Mouse (Mus musculus): Measurements from ENCODE around the gene H2-Ab1. TPM values are rescaled to one million over a fixed set of nuclear protein-coding genes. Genes with fewer than 3 reads are reported as not detected.
A peak's percentile ranks its signal among the peaks of the same experiment; 100 is the strongest.

H2-Ab1 gene
- polyA plus RNA-seq, 1 experiment from 2014 or later: 1.2 TPM

- no peak overlapping the region for H3K4me3 ChIP-seq
- no peaks in the 10 kb centered on the region for H3K9me3 ChIP-seq
- no peak overlapping the region for H3K9ac ChIP-seq
- no peaks in the 10 kb centered on the region for H3K27me3 ChIP-seq
- 77% methylated on average over 6 of the region's 6 CpGs for WGBS
- no peaks in the 10 kb centered on the region for H3K36me3 ChIP-seq
- no peak for ATAC-seq (ENCODE audit: low read depth)
- H3K4me2 ChIP-seq: no peak overlapping the region
- no peak overlapping the region for H3K27ac ChIP-seq (replicated peaks)
- no peaks in the 10 kb centered on the region for H3K4me1 ChIP-seq (replicated peaks)
Observed at GRCm38 (mm10) chr17:34286999-34287398, 29.5 kb downstream of the H2-Ab1 start.

DNA sequence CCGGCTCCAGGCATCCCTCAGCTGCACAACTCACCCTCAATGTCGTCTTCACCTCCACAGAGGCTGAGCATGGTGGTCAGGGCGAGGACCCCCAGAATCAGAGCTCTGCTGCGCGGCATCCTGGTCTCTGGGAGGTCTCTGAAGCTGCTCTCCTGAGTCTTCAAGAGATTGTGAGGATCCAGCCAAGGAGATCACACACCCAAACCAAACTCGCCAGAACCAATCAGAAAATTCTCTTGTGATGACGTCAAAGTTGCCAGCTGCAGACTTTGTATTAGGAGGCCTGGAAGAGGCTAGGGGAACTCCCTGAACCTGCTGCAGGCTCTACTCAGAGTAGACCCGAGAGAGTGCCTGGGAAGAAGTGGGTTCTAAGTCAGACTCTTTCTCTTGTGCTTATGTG is 30.2 kb downstream of the H2-Ab1 start, which contains the start of gene H2-Aa:
Gene H2-Aa, minus strand, starts transcription at position 176 of the 400 bp plus-strand sequence.
- WGBS: 19% methylated on average over 8 of the region's 8 CpGs
- Histone ChIP-seq H3K4me1 (replicated peaks) (no peaks in the 10 kb centered on the region), H3K36me3 (no peaks in the 10 kb centered on the region), H3K4me2 (no peak within 1 kb of the TSS), H3K27me3 (no peaks in the 10 kb centered on the region), H3K27ac (replicated peaks) (no peak within 1 kb of the TSS), H3K9ac (no peak within 1 kb of the TSS), H3K4me3 (no peak within 1 kb of the TSS), H3K9me3 (no peaks in the 10 kb centered on the region)
- no peak for ATAC-seq (ENCODE audit: low read depth)

- H3K4me2 ChIP-seq: no peak overlapping the region
- no peaks in the 10 kb centered on the region for H3K4me1 ChIP-seq (replicated peaks)
- no peak overlapping the region for H3K4me3 ChIP-seq
- no peaks in the 10 kb centered on the region for H3K27me3 ChIP-seq
- no peak overlapping the region for H3K9ac ChIP-seq
- 78% methylated on average over 3 of the region's 3 CpGs for WGBS
- H3K9me3 ChIP-seq: no peaks in the 10 kb centered on the region
- H3K36me3 ChIP-seq: no peaks in the 10 kb centered on the region
- no peak for ATAC-seq (ENCODE audit: low read depth)
- no peak overlapping the region for H3K27ac ChIP-seq (replicated peaks)
Observed at GRCm38 (mm10) chr17:34288131-34288530, 30.6 kb downstream of the H2-Ab1 start.

GRCm38 (mm10) chr17:34291609-34292008 is 34.1 kb downstream of the H2-Ab1 start:
- no peak overlapping the region for H3K27ac ChIP-seq (replicated peaks)
- no peaks in the 10 kb centered on the region for H3K36me3 ChIP-seq
- H3K9ac ChIP-seq: no peak overlapping the region
- H3K4me3 ChIP-seq: no peak overlapping the region
- H3K9me3 ChIP-seq: no peaks in the 10 kb centered on the region
- H3K27me3 ChIP-seq: no peaks in the 10 kb centered on the region
- 16% methylated on average over 8 of the region's 8 CpGs for WGBS
- peak; percentile 83 for ATAC-seq (ENCODE audit: low read depth)
- H3K4me2 ChIP-seq: no peak overlapping the region
- H3K4me1 ChIP-seq (replicated peaks): no peaks in the 10 kb centered on the region

- no peak overlapping the region for H3K4me2 ChIP-seq
- no peaks in the 10 kb centered on the region for H3K27me3 ChIP-seq
- H3K36me3 ChIP-seq: no peaks in the 10 kb centered on the region
- no peaks in the 10 kb centered on the region for H3K9me3 ChIP-seq
- peaks cover under 1% of the 10 kb centered on the region; the same call in 1 of the 2 replicates for H3K4me1 ChIP-seq (replicated peaks)
- no peak overlapping the region for H3K4me3 ChIP-seq
- H3K27ac ChIP-seq (replicated peaks): no peak overlapping the region
- WGBS: 84% methylated on average over 4 of the region's 4 CpGs
- H3K9ac ChIP-seq: no peak overlapping the region
- ATAC-seq (ENCODE audit: low read depth): no peak
Observed at GRCm38 (mm10) chr17:34292570-34292969, 35.1 kb downstream of the H2-Ab1 start.

GRCm38 (mm10) chr17:34293533-34293932 is 36.0 kb downstream of the H2-Ab1 start:
- H3K9ac ChIP-seq: no peak overlapping the region
- no peaks in the 10 kb centered on the region for H3K27me3 ChIP-seq
- WGBS: 62% methylated on average over 2 of the region's 2 CpGs
- H3K27ac ChIP-seq (replicated peaks): no peak overlapping the region
- peaks cover 7% of the 10 kb centered on the region; the same call in 1 of the 2 replicates for H3K4me1 ChIP-seq (replicated peaks)
- no peaks in the 10 kb centered on the region for H3K9me3 ChIP-seq
- no peak overlapping the region for H3K4me2 ChIP-seq
- no peak for ATAC-seq (ENCODE audit: low read depth)
- no peak overlapping the region for H3K4me3 ChIP-seq
- H3K36me3 ChIP-seq: no peaks in the 10 kb centered on the region

- 72% methylated on average over 4 of the region's 4 CpGs for WGBS
- ATAC-seq (ENCODE audit: low read depth): no peak
Observed at GRCm38 (mm10) chr17:34294249-34294648, 36.8 kb downstream of the H2-Ab1 start.

DNA sequence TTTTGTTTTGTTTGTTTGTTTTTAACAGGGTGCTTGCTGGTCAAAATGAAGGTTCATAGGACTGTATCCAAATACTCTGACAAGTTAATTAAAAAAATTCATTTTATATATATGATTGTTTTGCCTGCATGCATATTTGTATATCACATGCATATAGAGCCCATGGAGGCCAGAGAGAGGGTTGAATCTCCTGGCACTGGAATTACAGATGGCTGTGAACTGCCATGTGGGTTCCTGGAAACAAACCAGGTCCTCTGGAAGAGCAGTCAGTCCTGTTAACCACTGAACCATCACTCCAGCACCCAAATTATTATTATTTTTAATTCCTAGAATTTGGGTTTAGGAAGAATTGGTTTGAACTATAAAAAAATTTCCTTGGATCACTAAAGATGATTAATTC is 37.8 kb downstream of the H2-Ab1 start:
- Histone ChIP-seq H3K9ac (no peak overlapping the region), H3K4me1 (replicated peaks) (peaks cover 7% of the 10 kb centered on the region; the same call in 1 of the 2 replicates), H3K4me3 (no peak overlapping the region), H3K4me2 (no peak overlapping the region), H3K27me3 (no peaks in the 10 kb centered on the region), H3K9me3 (no peaks in the 10 kb centered on the region), H3K36me3 (no peaks in the 10 kb centered on the region), H3K27ac (replicated peaks) (no peak overlapping the region)
- no peak for ATAC-seq (ENCODE audit: low read depth)

More at GRCm38 (mm10) chr17:34294249-34294648, 36.8 kb downstream of the H2-Ab1 start:
- H3K4me3 ChIP-seq: no peak overlapping the region
- H3K4me1 ChIP-seq (replicated peaks): peaks cover 7% of the 10 kb centered on the region; the same call in 1 of the 2 replicates
- no peak overlapping the region for H3K27ac ChIP-seq (replicated peaks)
- no peaks in the 10 kb centered on the region for H3K27me3 ChIP-seq
- H3K36me3 ChIP-seq: no peaks in the 10 kb centered on the region
- no peak overlapping the region for H3K9ac ChIP-seq
- H3K9me3 ChIP-seq: no peaks in the 10 kb centered on the region
- no peak overlapping the region for H3K4me2 ChIP-seq

DNA sequence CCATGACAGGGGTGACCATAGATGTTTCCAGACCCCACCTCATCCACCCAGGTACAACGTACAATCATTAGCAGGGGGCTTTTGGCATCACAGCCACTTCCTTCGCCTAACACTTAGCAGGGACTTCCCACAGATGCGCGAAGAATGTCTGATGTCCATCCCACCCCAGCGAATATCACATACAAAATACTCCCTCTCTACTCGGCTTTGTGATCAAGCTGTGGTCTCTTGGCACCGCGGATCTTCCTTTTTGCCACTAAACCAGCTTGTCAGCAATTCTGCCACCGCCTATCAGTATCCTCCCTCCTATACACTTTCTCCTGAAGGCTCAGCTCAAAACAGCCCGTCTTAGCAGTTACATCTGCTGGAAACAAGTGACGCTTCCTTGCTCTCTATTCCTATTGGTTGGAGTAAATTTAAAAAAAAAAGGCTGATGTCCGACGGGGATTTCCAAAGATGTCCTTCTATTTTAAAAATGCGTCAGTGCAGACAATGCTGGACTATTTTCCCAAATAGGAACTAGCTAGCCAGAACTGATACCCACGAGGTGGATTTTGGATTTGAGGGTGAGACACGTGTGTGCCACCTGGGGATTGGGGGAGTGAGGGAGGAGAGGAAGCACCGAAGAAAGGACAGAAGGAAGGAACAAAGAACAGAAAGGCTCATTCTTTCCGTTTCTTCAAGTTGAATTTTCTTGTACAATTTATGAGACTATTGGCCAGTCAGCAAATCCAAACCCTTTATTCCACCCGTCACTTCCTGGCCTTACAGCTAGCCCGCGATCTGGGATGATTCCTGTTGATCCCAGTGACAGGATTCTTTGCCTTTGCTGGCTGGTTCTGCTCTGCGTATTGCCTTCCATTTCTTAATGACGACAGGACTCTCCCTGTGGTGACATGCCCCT is 38.7 kb downstream of the H2-Ab1 start:
- Histone ChIP-seq H3K9me3 (no peaks in the 10 kb centered on the region), H3K4me3 (peak overlapping the region; percentile 40), H3K36me3 (no peaks in the 10 kb centered on the region), H3K9ac (peak overlapping the region; percentile 48), H3K4me1 (replicated peaks) (peaks cover 7% of the 10 kb centered on the region; the same call in 1 of the 2 replicates), H3K4me2 (peak overlapping the region; percentile 51), H3K27ac (replicated peaks) (0 out of 2 replicates have a peak overlapping the region, but pooled peaks have one; percentile 11), H3K27me3 (no peaks in the 10 kb centered on the region)
- 23% methylated on average over 23 of the region's 23 CpGs for WGBS
- peak; percentile 87 for ATAC-seq (ENCODE audit: low read depth)

DNA sequence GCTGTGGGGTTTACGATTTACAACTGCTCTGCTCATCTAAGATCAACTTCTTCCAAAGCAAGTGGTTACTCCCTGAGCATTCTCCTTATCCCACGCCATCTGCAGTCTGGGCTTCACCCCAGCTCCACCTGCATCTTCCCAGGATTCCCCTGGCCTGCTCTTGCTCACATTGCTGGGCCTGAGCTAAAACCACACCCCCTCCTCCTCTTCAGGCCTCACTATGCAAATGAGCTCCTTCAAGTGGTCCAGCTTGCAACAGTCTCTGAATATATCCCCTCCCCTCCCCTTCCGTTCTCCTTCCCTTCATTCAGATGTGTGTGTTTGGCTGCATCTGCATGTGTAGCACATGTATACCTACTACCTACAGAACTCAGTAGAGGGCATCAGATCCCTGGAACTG is 41.9 kb downstream of the H2-Ab1 start:
- no peak overlapping the region for H3K4me3 ChIP-seq
- no peaks in the 10 kb centered on the region for H3K27me3 ChIP-seq
- peaks cover 7% of the 10 kb centered on the region; the same call in 1 of the 2 replicates for H3K4me1 ChIP-seq (replicated peaks)
- H3K4me2 ChIP-seq: no peak overlapping the region
- 73% methylated on average over 3 of the region's 3 CpGs for WGBS
- H3K27ac ChIP-seq (replicated peaks): no peak overlapping the region
- no peaks in the 10 kb centered on the region for H3K9me3 ChIP-seq
- H3K9ac ChIP-seq: no peak overlapping the region
- H3K36me3 ChIP-seq: no peaks in the 10 kb centered on the region
- ATAC-seq (ENCODE audit: low read depth): no peak

DNA sequence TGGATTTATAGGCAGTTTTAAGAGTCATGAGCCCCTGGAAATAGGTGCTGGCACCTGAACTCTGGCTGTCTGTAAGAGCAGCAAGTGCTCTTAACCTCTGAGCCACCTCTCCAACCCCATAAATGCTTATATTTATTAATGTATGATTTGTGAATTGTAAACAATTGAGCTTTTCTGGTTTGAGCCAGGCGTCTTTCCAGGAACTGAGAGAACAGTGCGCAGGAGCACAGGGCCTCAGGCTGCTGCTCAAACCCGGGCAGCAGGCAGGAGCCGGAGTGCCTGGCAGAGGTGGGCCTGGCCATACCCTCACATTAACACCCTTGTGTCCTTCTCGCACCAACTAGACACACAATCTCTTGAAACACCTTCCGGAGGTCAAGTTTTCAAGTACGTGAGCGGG is 42.6 kb downstream of the H2-Ab1 start:
- Histone ChIP-seq H3K4me1 (replicated peaks) (peaks cover 7% of the 10 kb centered on the region; the same call in 1 of the 2 replicates), H3K9me3 (no peaks in the 10 kb centered on the region), H3K9ac (no peak overlapping the region), H3K36me3 (no peaks in the 10 kb centered on the region), H3K27ac (replicated peaks) (no peak overlapping the region), H3K4me2 (no peak overlapping the region), H3K4me3 (no peak overlapping the region), H3K27me3 (no peaks in the 10 kb centered on the region)
- ATAC-seq (ENCODE audit: low read depth): no peak
- WGBS: 89% methylated on average over 8 of the region's 8 CpGs

GRCm38 (mm10) chr17:34300691-34301566 is 43.4 kb downstream of the H2-Ab1 start:
- no peak overlapping the region for H3K4me2 ChIP-seq
- no peak overlapping the region for H3K4me3 ChIP-seq
- no peak for ATAC-seq (ENCODE audit: low read depth)
- peaks cover 7% of the 10 kb centered on the region; the same call in 1 of the 2 replicates for H3K4me1 ChIP-seq (replicated peaks)
- WGBS: 66% methylated on average over 23 of the region's 23 CpGs
- no peaks in the 10 kb centered on the region for H3K27me3 ChIP-seq
- no peaks in the 10 kb centered on the region for H3K9me3 ChIP-seq
- H3K9ac ChIP-seq: no peak overlapping the region
- no peak overlapping the region for H3K27ac ChIP-seq (replicated peaks)
- no peaks in the 10 kb centered on the region for H3K36me3 ChIP-seq

Data from neural tube, embryonic 13.5 days (tissue).